Mouse (Mus musculus): Measurements from ENCODE around the gene Atp1a4.
A peak's percentile ranks its signal among the peaks of the same experiment; 100 is the strongest.

Atp1a4 gene

GRCm38 (mm10) chr1:172192217-172192616 is 66.0 kb downstream of the Atp1a4 start:
- DNase-seq, result peak; percentile 60

- no peak for DNase-seq
Observed at GRCm38 (mm10) chr1:172191578-172191977, 66.6 kb downstream of the Atp1a4 start.

- DNase-seq, result no peak
Observed at GRCm38 (mm10) chr1:172188891-172189290, 69.3 kb downstream of the Atp1a4 start.

DNA sequence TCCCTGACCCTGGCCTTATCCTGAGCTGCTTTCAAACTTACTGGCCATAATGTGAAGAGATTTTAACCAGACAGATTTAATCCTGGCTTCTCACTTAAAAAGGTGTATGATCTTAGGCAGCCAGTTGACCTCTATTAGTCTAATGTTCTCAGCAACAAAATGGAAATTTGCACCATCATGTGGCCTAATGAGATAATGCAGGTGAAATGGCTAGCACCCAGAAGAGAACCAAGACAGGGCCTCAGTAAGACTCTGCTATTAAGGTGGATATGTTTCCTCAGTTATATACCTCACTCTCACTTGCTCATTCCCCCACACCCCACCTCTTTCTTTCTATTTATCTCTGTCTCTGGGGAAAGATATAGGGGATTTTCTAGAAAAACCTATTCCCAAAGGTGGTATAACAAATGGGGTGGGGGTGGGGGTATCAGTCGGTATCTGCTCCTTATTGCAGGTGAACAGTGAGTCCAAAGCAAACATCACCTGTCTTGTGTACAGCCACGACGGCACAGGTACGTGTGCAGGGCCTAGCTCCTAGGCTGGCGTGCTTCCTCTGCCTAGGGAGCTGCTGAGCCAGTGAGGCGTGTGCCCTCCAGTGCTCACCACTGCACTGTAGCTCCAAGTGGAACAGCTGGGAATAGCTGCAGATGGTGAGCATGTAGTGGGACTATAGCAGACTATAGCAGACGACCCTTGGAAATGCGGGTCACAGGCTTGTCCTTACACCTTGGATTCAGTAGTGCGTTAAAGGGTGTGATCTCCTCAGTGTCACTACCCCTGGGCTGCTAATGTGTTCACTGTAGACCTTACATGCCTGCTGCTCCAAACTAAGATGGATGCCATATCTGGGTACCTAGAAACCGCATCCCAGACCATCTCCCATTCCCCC is 71.6 kb downstream of the Atp1a4 start:
- no peak for DNase-seq

DNA sequence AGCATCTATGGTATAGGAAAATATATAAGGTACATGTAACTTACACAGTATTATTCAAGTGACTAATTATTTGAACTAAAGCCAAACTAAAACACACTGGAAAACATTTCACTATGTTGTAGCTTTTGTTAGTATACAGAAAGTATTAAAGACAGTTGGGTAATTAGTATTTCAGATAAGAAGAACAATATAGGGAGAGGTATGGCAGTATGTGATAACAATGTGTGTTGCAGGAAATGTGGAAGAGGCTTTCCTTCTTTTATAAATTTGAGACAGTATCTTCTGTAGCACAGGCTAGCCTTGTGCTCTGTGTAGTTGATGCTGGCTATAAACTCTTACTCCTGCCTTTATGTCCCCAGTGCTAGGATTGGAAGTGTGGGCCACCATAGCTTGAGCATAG is 74.3 kb downstream of the Atp1a4 start:
- no peak for DNase-seq

DNA sequence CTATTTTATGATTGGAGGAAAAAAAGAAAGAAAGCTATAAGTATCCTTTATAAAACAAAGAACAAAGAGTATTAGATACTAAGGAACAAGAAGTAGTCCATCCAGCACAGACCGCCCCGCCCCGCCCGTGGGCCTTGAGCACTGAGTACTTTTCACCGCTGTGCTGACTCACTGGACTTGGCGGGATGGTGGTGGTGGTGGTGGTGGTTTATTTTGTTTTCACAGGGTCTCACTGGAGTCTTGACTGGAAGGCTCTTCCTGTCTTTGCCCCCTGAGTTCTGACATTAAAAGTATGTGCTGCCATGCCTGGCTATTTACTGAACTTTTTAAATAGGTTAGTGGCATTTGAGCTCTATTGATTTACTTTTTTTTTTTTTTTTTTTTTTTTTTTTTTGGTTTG is 75.2 kb downstream of the Atp1a4 start:
- no peak for DNase-seq

DNA sequence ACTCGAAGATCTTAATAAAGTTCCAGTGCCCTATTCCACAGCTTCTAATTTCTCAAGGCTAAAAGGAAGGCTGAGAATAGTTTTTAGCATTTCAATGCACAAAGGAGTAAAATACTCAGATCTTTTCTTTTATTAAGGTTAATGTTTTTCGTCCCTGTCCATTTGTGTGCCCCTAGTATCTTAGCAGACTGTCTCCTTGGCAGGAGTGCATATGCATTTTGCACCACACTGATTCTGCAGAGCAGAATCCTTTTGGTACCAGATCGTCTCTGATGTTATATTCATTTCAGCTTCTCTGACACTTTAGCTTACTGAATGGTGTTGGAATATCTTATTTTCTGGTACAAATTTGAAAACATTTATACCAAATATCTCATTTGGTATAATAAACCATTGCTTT is 76.4 kb downstream of the Atp1a4 start:
- no peak for DNase-seq

DNA sequence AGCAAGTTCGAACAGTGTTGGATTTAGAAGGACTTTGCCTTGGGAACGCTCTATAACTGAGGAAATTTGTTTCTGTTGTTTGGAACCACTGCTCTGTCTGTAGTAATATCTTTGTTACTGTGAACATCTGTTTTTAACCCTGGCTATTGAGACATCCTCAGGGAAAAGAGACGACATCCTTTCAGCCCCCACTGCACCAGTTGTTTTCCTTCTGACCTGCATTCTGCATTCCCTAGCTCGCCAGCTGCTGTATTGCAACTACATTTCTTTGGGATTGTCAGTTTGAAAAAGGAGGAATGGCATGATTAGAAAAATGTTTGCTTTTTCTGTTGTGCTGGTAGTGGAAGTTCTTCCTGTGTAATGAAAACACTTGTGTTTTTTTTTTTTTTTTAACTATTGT is 77.3 kb downstream of the Atp1a4 start:
- DNase-seq, result no peak

GRCm38 (mm10) chr1:172179102-172179501 is 79.1 kb downstream of the Atp1a4 start:
- DNase-seq, result peak; percentile 53

DNA sequence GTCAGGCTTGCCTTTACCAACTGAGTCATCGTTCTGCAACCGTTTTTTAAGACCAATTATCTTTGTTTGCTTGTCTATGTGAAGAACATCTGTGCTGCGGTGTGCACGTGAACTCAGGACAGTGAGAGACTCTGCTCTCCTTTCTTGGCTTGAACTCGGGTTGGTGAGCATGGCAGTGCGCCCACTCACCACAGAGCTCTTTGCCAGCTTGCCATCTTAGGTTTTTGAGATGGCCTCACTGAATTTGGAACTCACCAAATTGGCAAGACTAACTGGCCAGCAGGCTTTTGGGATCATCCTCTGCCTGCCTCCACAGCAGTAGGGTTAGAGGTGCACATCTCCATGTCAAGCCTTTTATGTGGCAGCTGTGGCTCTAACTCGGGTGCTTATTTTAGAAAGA is 80.4 kb downstream of the Atp1a4 start:
- DNase-seq, result peak; percentile 52
